Mouse (Mus musculus) myocyte (in vitro differentiated cells): Measurements from ENCODE around the gene Ppp3ca.

Source experiments
- MAX ChIP-seq: IDR thresholded peaks from one replicate; pipeline ENCODE4 v1.6.1; 2011; ENCODE audit warnings: low read depth, mild to moderate bottlenecking, control low read depth
- MYOG ChIP-seq, 3 experiments: IDR thresholded peaks; one replicate each; pipeline ENCODE4 v1.6.1; 2011; ENCODE audit warnings: control low read depth in 2 of 3, low read depth in 2 of 3, mild to moderate bottlenecking in 2 of 3; ENCODE audit not compliant: insufficient read length in 2 of 3, control insufficient read depth in 1 of 3, insufficient read depth in 1 of 3
- POLR2A ChIP-seq: IDR thresholded peaks from one replicate; pipeline ENCODE4 v1.6.1; 2011; ENCODE audit warnings: low read depth, mild to moderate bottlenecking, control low read depth, moderate library complexity; ENCODE audit not compliant: insufficient read length

GRCm38 (mm10) chr3:136744295-136744897, 74.5 kb downstream of the Ppp3ca start:
- TF ChIP-seq POLR2A = no peak
- TF ChIP-seq MAX = no peak
- no peak for TF ChIP-seq MYOG (IDR thresholded peaks at IDR 0.05; ENCODE audit: control insufficient read depth in 1 of 3, insufficient read depth in 1 of 3, insufficient read length in 2 of 3, low read depth in 2 of 3)
